Mouse (Mus musculus) right cerebral cortex, postnatal 10 days (tissue): ENCODE data around the gene Tcea3.

Experiments
- DNase-seq, 2 experiments: peaks; one replicate each; pipeline ENCODE4 v3.0.0; 2021; ENCODE audit warnings: low spot score in 2 of 2

Tcea3 gene

DNA sequence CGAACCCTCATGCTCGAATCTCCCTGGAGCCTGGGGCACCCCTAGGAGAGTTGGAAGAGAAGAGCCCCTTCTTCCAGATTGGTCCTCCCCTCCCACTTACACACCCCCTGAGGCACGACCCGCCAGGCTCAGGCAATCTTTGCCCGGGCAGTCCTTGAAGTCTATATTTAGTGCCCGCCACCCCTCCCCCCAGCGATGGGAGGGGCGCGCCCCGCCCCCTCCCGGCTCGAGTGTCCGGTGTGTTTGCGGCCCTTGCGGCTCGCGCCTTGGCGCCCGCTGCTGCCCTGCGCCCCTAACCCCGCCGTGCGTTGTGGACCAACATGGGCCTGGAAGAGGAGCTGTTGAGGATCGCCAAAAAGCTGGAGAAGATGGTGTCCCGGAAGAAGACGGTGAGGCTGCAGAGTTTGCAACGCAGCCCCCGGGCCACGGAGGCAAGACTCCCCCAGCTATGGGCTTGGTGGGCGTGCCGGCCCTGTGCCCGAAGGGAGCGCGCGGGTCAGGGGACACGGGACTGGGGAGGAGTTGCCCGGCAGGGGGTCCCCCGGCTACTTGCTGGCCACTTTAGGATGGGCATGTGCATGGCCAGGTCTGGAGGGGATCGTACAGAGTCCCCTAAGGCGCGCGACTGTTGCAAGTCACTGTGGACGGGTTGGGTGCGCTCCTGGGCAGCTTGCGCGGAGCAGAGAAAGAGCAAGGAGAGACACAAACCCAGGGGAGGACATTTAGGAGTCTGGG, at the start of gene Tcea3:
TSS of gene Tcea3 (plus strand) at position 1 of the 735 bp plus-strand sequence.
- DNase-seq: no peak

DNA sequence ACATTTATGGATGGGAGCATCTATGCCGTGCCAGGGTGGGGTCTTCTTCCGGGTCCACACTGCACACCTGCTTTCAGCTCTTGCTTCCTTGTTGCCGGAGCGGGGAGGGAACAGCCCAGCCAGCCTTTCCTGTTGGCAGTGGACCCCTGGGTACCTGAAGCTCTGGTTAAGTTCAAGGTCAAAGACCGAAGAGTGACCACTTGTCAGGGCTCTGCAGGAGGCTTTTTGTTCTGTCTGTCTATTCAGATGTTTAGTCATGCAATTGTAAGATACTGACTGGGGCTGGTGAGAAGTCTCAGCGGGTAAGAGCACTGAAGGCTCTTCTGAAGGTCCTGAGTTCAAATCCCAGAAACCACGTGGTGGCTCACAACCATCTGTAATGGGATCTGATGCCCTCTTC, 48.7 kb upstream of the Tcea3 start:
- no peak for DNase-seq

DNA sequence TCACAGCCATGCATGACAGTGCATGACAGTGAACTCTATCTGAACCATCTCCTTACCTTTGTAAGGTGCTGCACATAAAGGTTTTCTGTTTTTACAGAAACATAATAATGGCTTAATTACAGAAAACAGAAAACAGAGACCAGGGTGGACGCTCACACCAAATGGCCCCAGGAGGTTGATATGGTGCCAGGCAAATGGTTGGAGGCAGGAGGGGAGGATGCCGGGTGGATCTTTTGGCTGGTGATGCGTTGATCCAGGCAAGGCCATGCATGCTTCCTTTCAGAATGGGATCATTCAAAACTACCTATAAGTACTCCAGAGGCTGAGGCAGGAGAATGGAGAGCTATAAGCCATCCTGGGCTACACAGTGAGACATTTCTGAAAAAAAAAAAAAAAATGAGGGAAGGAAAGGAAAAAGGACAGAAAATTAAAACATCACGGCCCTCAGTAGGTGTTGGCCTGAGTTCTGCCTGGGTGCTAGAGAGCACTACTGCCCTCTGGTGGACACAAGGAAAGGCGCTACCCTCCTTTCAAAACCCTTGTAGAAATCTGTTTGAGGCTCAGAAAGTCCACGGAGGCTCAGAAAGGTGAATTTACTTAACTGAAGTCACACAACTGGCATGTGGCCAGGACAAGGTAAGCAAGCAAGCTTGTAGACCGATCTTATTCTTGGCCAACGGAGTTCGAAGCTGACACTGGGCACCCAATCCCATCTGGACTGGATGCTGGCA, 47.8 kb upstream of the Tcea3 start:
- DNase-seq: peak in 1 of 2 experiments; percentile 50

DNA sequence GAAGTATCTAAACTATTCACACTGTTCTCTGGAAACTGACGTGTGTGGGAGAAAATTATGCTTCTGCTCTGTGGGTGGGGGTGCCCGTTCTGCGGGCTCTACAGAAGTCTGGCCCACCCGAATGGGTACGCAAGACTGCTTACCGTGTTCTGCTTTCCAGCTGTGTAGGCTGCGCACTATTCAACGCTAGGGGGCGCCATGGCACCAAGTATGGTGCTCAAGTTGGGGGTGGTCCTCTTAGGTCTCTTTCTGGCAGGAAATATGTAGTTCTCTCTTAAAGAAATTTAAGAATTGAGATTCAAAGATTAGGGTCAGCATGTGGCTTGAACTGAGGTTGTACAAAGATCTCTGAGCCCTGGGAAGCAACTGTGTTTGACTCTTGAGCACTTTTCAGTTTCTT, 45.0 kb upstream of the Tcea3 start:
- peak; percentile 66 to 82 for DNase-seq

DNA sequence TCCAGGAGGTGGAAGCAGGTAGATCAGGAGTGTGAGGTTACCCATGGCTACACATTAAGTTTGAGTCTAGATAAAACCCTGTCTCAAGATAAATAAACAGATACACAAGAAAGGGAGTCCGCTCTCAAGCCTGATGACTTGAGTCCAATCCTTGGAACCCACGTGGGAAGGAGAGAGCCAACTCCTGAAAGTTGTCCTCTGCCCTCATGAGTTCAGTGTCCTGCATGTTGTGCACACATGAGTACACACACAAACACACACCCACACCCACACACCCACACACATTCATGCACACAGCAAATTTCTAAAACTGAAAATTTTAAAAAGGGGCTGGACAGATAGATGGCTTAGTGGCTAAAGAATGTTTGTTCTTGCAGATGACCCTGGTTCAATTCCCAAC, 42.8 kb upstream of the Tcea3 start:
- no peak for DNase-seq

DNA sequence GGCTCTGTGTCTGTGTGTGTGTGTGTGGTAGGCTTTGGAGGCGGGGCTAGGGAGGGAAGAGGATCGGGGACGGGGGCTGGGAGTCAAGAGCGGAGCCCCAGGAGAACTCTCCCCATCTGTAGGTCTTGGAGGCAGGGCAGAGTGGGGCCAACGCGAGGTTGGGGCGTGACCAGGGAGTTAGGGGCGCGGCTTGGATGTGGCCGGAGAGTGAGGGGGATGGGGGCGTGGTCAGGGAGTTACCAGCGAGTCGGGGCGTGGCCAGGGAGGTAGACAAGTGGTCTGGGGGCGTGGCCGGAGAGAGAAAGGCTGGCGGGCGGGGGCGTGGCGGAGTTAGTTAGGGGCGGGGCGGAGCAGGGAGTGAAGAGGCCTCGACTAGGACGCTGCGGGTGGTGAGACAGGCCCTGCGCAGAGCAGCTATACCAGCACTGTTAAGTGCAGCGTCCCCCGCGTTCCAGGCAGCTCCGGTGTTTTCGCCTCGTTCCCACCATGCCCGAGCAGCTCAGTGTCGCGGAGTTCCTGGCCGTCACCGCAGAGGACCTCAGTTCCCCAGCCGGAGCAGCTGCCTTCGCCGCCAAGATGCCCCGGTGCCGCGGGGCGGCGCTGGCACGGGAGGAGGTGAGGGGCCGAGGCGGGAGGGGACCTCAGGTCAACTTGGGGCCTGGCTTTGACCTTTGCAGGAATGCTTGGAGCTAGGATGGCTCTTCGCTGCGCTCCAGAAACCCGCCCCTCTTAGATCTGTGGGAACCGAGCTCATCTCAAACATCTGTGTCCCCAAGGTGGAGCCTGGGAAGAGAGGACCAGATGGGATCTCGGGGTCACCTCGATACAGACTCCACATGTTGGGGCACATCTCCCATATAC, 41.3 kb upstream of the Tcea3 start, which contains the start of gene Asap3:
TSS of gene Asap3 (plus strand) at position 333 of the 861 bp plus-strand sequence.
- DNase-seq: peak; percentile 91 to 94

DNA sequence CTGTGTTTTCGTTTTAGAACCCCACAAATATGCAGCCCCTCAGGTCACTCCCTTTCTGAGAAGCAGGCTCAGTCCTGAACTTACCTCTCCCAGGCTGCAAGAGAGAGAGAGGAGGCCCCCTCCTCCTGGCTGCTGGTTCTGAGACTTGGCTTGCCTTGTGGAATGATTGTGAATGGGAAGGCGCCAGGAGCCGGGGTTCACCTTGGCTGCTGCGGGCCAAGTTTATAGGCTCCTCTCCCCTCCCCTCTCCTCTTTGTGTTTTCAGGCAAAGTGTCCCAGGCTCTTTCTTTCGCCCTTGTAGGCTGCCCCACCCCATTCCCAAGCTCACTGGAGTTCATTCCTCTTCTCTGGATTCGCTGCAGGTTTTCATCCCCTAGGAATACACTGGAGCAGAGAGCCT, 40.6 kb upstream of the Tcea3 start:
- no peak for DNase-seq

DNA sequence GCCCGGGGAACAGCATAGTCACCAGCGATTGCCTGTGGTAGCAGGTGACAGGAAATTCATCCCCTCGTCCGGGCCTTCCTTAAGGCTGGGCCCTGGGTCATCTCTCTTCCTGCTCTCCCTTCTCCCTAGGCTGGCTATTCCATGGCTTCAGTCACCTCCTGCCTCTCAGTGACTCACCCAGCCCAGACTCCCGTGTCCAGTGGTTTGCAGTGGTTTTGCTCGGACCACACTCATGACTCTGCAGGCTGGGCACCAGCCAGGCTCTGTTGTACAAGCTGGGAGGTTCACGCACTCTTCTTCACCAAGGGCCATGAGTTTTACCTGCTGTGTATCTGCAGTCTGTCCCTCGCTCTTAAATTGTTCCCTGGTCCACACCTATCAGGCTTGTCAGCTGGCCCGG, 36.6 kb upstream of the Tcea3 start:
- no peak for DNase-seq

DNA sequence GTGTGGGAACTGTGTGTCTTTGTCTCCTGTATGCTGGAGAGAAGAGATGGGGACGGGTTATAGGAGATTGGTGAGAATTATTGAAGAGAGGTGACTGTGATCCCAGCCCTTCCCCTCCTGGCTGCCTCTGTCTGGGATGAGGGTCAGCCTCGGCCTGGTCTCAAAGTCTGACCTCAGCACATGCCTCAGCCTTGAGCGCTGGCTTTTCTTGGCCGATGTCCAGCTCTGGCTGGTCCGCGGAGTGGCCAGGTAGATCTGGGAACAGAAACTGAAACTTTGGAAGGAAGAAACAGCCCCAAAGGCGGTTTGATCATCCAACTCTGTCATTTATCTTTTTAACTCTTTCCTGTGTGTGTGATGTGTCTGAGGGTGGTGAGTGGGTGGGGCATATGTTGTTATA, 33.9 kb upstream of the Tcea3 start:
- DNase-seq: no peak

DNA sequence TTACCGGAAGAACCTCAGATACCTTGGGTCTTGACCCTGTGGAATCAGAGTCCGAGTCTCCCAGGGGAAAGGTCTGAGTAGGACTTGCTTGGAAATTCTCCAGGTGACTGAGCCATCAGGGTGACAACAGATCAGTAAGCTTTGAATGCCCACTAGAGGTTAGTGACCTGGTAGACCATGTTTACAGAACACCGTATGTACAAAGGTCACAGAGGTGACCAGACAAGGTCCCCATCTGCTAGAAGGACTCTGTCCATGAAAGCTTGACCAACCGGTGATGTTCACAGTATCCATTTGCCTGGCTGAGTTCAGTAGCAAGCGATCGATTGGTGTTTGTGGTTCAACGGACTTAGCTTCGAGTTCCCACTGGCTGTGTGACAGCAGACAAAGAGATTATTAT, 32.7 kb upstream of the Tcea3 start:
- no peak for DNase-seq

DNA sequence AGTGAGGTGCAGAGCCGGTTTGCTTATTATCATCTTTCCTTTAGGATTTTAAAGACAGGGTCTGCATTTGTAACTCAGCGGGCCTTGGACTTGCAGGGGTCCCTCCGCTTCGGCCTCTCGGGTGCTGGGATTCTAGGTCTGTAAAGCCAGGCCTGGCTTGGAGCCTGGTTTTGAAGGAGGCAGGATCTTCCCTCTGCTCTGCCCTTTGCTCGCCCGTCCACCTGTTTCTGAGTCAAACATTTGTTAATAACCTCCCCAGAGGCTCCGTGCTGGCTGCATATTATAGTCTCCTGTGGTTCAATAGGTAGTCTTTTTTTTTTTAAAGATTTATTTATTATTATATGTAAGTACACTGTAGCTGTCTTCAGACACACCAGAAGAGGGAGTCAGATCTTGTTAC, 32.0 kb upstream of the Tcea3 start:
- no peak for DNase-seq

DNA sequence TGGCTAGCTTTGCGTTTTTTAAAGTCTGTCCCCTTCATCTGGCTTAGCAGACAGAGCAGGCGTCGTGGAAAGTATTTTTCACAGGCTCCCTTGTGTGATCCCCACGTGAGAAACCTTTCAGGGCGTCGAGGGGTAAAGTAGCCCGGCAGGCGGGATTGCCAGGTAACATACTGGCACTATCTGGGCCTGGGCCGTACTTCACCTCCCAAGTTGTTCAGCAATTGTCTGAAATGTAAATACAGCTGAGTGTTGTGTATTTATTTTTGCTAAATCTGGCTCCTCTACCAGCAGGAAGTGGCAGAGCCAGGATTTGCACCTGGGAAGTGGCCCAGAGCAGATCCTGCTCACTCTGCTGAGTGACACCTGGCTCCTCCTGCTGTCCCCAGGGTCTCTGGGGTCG, 30.5 kb upstream of the Tcea3 start:
- DNase-seq: no peak

DNA sequence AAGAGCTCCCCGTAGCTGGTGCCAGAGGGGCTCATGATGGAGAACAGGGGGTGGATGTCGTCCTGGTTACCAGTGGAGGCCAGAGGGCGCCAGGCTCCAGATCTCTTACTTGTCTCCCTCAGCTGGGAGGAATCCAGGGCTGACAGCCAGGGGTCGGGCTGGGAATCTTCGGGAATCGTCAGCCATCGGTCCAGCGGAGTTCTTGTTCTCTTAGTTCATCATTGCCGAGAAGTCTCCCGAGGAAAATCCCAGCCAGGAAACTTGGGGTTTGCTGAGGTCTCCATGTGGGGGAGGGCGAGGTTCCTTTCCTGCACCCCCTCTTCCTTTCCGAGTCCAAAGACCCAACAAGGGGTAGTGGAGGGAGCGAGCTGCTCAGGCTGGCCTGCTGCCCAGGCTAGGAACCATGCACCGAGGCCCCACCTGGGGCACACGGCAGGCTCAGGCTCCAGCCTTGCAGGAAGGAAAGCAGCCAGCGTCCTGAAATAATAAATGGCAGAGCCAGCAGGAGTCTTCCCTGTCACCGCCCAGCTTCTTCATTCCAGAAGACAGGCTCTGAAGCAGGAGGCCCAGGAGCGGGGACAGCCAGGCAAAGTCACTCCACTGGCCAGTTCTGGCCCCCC, 28.8 kb upstream of the Tcea3 start:
- DNase-seq: peak; percentile 64 to 70

DNA sequence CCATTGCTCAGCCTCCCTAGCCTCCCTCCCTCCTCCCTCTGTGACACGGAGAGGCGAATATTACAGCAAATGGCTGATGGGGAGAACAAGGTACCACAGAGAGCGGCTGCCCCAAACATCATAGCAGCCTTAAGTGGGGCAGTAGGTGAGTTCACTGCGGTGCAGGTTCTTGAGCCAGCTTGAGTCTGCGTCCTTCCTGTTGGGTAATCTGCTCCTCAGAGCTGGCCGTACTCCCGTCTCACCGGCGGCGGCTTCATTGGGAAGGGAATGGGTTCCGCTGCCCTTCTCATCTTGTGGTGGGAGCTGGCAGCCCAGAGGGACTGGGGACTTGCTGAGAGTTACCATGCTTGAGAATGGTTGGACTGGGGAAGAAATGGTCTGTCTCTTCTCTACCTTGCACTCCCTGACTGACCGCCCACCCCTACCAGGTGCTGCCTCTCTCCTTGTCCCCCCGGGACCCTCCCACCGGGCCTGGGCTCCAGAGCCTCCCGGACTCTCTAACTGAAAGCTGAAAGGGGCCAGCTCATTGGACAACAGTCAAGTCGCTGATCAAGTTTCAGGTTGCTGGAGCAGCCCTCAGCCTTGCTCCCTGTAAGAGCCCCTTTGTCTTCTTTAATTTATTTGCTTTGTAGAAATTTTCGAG, 27.3 kb upstream of the Tcea3 start:
- no peak for DNase-seq

DNA sequence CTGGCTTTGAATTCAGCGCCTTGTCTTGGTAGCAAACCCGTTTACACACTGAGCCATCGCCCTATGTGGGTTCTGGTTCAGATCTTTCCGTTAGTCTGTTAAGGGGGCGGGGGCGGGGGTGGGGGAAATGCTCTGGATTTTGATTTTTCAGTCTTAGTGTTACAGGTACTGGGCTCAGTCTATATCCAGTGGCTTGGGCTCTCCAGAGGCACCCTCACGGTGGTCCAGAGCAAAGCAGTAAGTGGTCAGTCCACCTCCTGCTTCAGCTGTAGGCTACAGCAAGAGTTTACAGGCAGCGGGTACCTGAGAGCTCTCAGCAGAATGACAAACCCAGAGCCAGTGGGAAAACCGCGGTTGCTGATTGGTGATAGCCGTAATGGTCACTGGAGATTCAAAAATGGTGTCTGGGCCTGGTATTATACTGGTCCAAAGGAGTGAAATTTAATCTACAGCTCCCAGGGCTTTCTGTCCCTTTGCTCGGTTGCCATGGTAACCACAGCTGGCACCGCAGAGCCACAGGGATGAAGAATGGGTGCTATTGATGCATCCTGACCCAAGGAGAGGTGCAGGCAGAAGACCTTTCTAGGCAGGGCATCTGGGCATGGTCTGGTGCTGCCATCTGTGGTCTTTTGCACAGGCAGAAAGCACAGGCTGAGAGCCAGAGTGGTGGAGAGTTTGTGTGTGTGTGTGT, 23.8 kb upstream of the Tcea3 start:
- peak; percentile 72 to 82 for DNase-seq

DNA sequence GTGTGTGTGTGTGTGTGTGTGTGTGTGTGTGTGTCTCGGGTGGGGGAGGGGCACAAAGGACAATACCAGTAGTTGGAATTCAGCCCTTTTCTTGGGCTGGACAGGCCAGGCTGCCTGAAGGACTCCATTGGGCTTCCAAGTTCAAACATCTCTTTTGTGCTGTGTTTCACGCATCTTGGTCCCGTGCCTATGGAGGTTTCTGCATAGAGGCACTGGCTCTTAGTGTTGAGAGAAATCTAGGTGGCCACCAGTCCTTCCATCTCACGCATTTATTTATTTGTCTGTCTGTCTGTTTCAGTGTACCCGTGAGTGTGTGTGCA, 23.3 kb upstream of the Tcea3 start:
- DNase-seq: no peak

DNA sequence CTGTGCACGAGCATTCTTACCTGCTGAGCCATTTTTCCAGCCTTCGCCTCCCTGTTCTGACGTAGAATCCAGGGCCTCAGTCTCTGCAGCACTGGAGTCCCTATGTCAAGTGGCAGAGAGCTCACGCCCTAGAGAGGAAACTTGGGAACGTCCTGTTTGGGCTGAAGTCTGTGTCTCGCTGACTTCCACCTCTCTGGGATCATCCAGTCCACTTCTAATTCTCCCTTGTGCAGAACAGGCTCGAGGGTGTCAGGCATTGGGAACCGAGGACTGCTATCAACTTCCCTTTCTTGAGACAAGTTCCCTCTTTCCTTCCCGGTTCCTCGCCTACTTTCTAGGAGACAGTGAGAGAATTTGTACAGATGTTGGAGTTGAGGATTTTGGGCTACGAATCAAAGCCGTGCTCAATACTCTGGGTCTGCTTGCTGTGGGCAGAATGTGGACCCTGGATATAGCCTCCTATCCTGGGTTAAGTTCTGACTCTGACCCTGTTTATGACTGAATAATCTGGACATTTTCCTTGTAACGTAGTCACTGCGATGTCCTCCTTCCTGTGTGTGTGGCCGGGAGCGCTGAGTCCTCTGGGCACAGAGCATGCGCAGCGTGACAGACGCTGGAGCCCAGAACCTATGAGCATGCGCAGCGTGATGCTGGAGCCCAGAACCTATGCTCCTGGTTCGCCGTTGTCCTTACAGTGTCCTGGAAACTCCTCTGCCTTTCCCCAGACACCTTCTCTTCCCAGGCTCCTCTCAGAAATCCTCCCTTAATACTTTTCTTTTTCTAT, 22.7 kb upstream of the Tcea3 start:
- no peak for DNase-seq

DNA sequence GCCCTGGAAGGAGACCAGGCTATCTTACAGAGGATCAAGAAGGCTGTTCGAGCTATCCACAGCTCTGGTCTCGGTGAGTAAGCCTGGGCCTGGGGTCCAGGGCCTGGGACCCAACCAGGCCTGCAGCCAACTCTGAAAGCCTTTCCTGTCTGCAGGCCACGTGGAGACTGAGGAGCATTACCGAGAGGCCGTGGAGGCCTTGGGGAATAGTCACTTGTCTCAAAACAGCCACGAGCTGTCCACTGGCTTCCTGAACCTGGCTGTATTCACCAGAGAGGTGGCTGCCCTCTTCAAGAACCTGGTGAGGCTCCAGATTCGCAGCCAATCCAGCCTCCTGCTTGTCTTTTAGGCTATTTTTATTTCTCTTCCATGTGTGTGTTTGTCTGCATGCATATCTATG, 20.1 kb upstream of the Tcea3 start:
- no peak for DNase-seq

DNA sequence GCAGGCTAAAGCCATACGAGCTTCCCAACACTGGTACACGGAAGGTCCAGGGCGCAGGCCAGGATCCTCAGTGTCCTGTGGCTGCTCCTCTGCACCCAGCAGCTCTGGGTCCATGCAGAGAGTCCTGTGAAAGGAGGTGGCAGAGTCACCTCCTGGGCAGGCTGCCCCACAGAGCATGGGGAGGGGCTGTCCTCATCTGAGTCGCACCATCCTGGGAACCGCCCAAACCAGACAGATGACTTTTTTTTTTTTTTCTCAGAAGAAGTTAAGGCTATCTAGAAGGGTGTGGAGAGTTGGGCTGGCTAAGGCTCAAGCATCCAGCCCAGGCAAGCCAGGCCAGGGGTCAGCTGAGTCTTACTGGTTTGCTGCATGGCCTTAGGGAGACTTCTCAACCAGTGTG, 18.9 kb upstream of the Tcea3 start:
- no peak for DNase-seq

DNA sequence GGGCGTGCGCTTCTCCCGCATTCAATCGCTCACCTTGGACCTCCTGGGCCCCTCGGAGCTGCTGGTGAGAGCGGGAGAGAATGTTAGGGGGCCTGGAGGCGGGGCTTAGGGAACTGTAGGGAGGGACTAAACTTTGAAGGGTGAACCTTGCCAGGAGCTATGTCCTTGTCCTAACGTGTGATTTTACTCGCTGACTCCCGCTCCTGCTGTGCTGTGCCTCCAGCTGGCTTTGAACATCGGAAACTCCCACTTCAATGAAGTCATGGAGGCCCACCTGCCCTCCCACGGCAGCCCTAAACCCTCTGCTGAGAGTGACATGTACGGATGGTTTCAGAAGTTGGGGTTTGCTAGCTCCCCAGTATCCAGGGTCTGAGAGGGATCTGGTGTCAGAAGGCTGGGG, 8.9 kb upstream of the Tcea3 start:
- DNase-seq: no peak
